8 mouse cellular contexts compared by ENCODE assay signal in genomic region chr9:114977461-114978280, GRCm38 (mm10). TPM values are rescaled to one million over a fixed set of nuclear protein-coding genes. Genes with fewer than 3 reads are reported as not detected.
DNase-seq lines count a peak whose midpoint lies in the region; ATAC-seq lines count a peak whose summit lies in the region.

No protein-coding gene starts in this region.

- 8% methylated on average over 31 of the region's 31 CpGs for WGBS in hindbrain, embryonic 10.5 days
- WGBS in liver, embryonic 11.5 days: 8% methylated on average over 31 of the region's 31 CpGs

- H3K4me2 ChIP-seq in liver, embryonic 11.5 days: peak overlapping the region; percentile 84

- peaks cover 43% of the 10 kb centered on the region for H3K27me3 ChIP-seq in hindbrain, embryonic 10.5 days (ENCODE audit: insufficient read depth, poor library complexity, severe bottlenecking)
- peaks cover 44% of the 10 kb centered on the region for H3K27me3 ChIP-seq in liver, embryonic 11.5 days (replicated peaks; ENCODE audit: control insufficient read depth, insufficient read depth, low read length)

- H3K9me3 ChIP-seq in hindbrain, embryonic 10.5 days: no peaks in the 10 kb centered on the region
- no peaks in the 10 kb centered on the region for H3K9me3 ChIP-seq in liver, embryonic 11.5 days (ENCODE audit: control insufficient read depth, low read length)

- H3K9ac ChIP-seq in liver, embryonic 11.5 days (ENCODE audit: low read depth, low read length): peak overlapping the region; percentile 55

- H3K4me1 ChIP-seq in hindbrain, embryonic 10.5 days (replicated peaks): peaks cover 24% of the 10 kb centered on the region
- no peaks in the 10 kb centered on the region for H3K4me1 ChIP-seq in liver, embryonic 11.5 days (replicated peaks; ENCODE audit: control insufficient read depth, insufficient read depth, low read length)

- H3K27ac ChIP-seq in hindbrain, embryonic 10.5 days: peak overlapping the region; percentile 93
- no peak overlapping the region for H3K27ac ChIP-seq in liver, embryonic 11.5 days (ENCODE audit: low read depth, low read length)

- DNase-seq in adrenal gland, postnatal 14 days: peak; percentile 23
- DNase-seq in adrenal gland, postnatal 36 days: no peak
- DNase-seq in retina, embryonic 14.5 days (ENCODE audit: low spot score): peak; percentile 27
- no peak for DNase-seq in retina, postnatal 1 day
- no peak for DNase-seq in hindbrain, embryonic 10.5 days (ENCODE audit: low spot score)
- peak; percentile 37 for DNase-seq in liver, embryonic 11.5 days (ENCODE audit: low spot score)
- peak; percentile 69 to 88 for DNase-seq in right cerebral cortex, postnatal 10 days (ENCODE audit: low spot score in 2 of 2)
- DNase-seq in thymus, postnatal 25 days: no peak

- H3K4me3 ChIP-seq in hindbrain, embryonic 10.5 days: peak overlapping the region; percentile 83
- peak overlapping the region; percentile 63 for H3K4me3 ChIP-seq in liver, embryonic 11.5 days (ENCODE audit: low read depth, low read length)

- no peaks in the 10 kb centered on the region for H3K36me3 ChIP-seq in hindbrain, embryonic 10.5 days
- no peaks in the 10 kb centered on the region for H3K36me3 ChIP-seq in liver, embryonic 11.5 days (ENCODE audit: control insufficient read depth, insufficient read depth, low read length)

- ATAC-seq in liver, embryonic 11.5 days (replicated peaks; ENCODE audit: low FRiP score): peak; percentile 34

RNA-seq across cellular contexts. Expression of gene Osbpl10, which starts 0.7 kb away (rescaled TPM):
- 6.8 and 8.6 TPM in 2 replicates for total RNA-seq in adrenal gland, postnatal 14 days (2021)
- total RNA-seq in adrenal gland, postnatal 36 days (2021): 1 to 10 TPM; 4.9 to 5.2 TPM
- 1.00 and 1.6 TPM in 2 replicates for polyA plus RNA-seq in hindbrain, embryonic 10.5 days (2016; fragmentation: Nextera tagmentation; extraction: Ambion mirVana)
- polyA plus RNA-seq in liver, embryonic 11.5 days (2014; fragmentation: Nextera tagmentation; extraction: Ambion mirVana): 0.66 and 0.69 TPM in 2 replicates

RNA-seq across cellular contexts. Expression of gene Rps27rt, which starts 4.9 kb away (rescaled TPM):
- 51.1 and 57.4 TPM in 2 replicates for total RNA-seq in adrenal gland, postnatal 14 days (2021)
- 10 to 100 TPM; 43.6 to 64.4 TPM for total RNA-seq in adrenal gland, postnatal 36 days (2021)
- polyA plus RNA-seq in hindbrain, embryonic 10.5 days (2016; fragmentation: Nextera tagmentation; extraction: Ambion mirVana): 272 TPM in 2 replicates
- polyA plus RNA-seq in liver, embryonic 11.5 days (2014; fragmentation: Nextera tagmentation; extraction: Ambion mirVana): 358 and 423 TPM in 2 replicates

RNA-seq across cellular contexts. Expression of gene Gpd1l, which starts 43.9 kb away (rescaled TPM):
- total RNA-seq in adrenal gland, postnatal 14 days (2021): 27.2 and 28.3 TPM in 2 replicates
- 10 to 100 TPM; 25.1 to 48.7 TPM for total RNA-seq in adrenal gland, postnatal 36 days (2021)
- 14.3 and 16.0 TPM in 2 replicates for polyA plus RNA-seq in hindbrain, embryonic 10.5 days (2016; fragmentation: Nextera tagmentation; extraction: Ambion mirVana)
- 18.2 TPM in 2 replicates for polyA plus RNA-seq in liver, embryonic 11.5 days (2014; fragmentation: Nextera tagmentation; extraction: Ambion mirVana)

Comparison
In these comparisons a context has a peak if more than half of its experiments do, and no peak if none do; other contexts are left out.
1. DNase-seq: peak in adrenal gland, postnatal 14 days (single experiment), retina, embryonic 14.5 days (single experiment), liver, embryonic 11.5 days (single experiment) and right cerebral cortex, postnatal 10 days (2 of 2); none in adrenal gland, postnatal 36 days (0 of 2), retina, postnatal 1 day (single experiment), hindbrain, embryonic 10.5 days (single experiment) and thymus, postnatal 25 days (single experiment).